Mouse (Mus musculus): ENCODE results near the gene Olfr263. TPM values are rescaled to one million over a fixed set of nuclear protein-coding genes. Genes with fewer than 3 reads are reported as not detected.

The Olfr263 gene
- total RNA-seq, 2 experiments from 2014 or later = not detected

DNA sequence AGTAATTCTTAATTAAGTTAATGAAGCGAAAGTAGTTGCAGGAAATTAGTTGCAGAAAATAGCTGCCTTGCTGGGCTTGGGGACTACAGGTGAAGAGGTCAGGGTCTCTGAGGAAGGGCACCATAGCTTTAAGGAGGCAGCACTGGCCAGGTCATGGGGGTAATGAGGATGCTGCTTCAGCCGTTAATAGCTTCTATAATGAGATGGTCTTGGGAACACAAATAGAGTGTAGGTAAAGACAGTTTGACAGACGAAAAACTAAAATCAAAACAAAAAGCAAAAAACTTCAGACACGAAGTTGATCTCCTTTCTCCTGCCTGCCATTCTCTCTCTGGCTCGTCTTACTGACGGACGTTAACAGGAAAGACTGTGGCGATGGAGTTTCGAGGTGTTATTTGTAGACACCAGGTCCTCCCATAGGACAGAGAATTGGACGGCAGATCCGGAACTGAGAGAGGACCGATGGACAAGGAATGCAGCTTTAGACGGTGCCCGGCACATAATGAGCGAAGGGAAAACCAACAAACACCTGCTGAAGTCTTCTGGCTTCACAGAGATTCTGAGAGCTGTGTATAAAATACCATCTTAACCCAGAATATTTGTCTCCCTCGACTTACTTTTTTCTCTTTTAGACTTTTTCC, 39.1 kb downstream of the Olfr263 start:
- peak in 1 of 2 experiments; percentile 30 for DNase-seq (ENCODE audit: low spot score in 2 of 2)
- intact Hi-C loops (cut with DNase I) = loop anchor here (5.0 to 10.0 kb wide), 3 partner anchors 89 to 856 kb away; partner anchors contain the start of genes Hist1h2ai, Hist1h2bl and Hist1h3h

- no peak for DNase-seq (ENCODE audit: low spot score in 2 of 2)
- intact Hi-C loops (cut with DNase I) = loop anchor here (5.0 to 10.0 kb wide), 3 partner anchors 88 to 856 kb away; partner anchors contain the start of genes Hist1h2ai, Hist1h2bl and Hist1h3h
These were observed 39.8 kb downstream of the Olfr263 start for GRCm38 (mm10) chr13:21169121-21169656.

GRCm38 (mm10) chr13:21169657-21170430, 40.4 kb downstream of the Olfr263 start:
- intact Hi-C loops (cut with DNase I) = loop anchor here (5.0 to 10.0 kb wide), 6 partner anchors 47 to 855 kb away; partner anchors contain the start of genes Hist1h2ai, Hist1h2bl and Hist1h3h
- peak; percentile 72 to 75 for DNase-seq (ENCODE audit: low spot score in 2 of 2)

- intact Hi-C loops (cut with DNase I) = loop anchor here (5.0 kb wide), 3 partner anchors 47 to 157 kb away; no protein-coding TSS in a partner anchor
- no peak for DNase-seq (ENCODE audit: low spot score in 2 of 2)
These were observed 41.2 kb downstream of the Olfr263 start for GRCm38 (mm10) chr13:21170431-21171155.

GRCm38 (mm10) chr13:21171156-21171530, 41.7 kb downstream of the Olfr263 start:
- intact Hi-C loops (cut with DNase I) = loop anchor here (5.0 kb wide), 3 partner anchors 46 to 156 kb away; no protein-coding TSS in a partner anchor
- no peak for DNase-seq (ENCODE audit: low spot score in 2 of 2)

DNA sequence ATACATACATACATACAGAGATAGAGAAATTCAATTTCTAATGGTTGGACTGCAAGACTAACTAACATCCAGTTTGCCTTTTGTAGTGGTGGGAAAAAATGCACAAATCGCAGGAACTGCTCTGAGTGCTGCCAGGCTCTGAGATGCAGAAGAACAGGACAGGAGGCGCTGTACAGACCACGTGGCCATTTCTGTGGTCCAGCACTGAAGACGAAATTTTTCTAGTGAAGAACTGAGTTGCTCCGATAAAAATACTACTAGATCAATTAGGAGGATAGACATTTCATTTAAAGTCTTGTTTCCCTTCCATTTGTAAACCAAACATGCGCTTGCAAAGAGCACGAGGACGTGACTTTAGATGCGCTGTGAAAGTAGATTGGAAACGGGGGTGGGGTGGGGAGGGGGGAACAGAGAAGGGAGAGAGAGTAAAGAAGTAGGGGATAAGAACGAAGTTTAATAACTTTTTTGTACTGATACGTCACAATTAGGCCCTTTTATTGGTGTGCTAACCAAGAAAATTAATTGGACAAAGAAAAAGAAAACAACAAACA, 42.2 kb downstream of the Olfr263 start:
- intact Hi-C loops (cut with DNase I) = loop anchor here (5.0 kb wide), 3 partner anchors 46 to 156 kb away; no protein-coding TSS in a partner anchor

GRCm38 (mm10) chr13:21172241-21173027, 43.0 kb downstream of the Olfr263 start:
- intact Hi-C loops (cut with DNase I) = loop anchor here (5.0 kb wide), 3 partner anchors 45 to 155 kb away; no protein-coding TSS in a partner anchor
- peak; percentile 52 to 70 for DNase-seq (ENCODE audit: low spot score in 2 of 2)

More for the DNA sequence above, 42.2 kb downstream of the Olfr263 start:
- no peak for DNase-seq (ENCODE audit: low spot score in 2 of 2)

DNA sequence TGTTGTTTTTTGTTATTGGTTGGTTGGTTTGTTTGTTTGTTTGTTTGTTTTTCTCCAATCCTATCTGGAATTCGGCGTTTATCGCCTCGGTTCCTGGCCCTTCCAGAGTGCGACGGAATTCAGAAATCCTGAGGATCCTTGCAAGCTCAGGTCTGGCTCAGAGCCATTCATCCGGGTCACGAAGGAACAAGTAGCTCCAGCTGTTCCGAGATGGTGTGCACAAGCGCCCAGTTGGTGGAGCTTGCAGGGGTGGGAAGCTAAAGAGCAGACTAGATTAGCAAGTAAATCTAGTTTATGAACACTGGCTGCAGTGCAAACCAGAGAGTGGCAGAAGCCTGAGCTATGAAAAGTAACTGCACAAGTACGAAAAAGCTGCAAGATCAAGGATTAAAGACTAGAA, 43.6 kb downstream of the Olfr263 start:
- intact Hi-C loops (cut with DNase I) = loop anchor here (5.0 kb wide), 3 partner anchors 44 to 154 kb away; no protein-coding TSS in a partner anchor
- DNase-seq (ENCODE audit: low spot score in 2 of 2) = peak; percentile 62 to 73

DNA sequence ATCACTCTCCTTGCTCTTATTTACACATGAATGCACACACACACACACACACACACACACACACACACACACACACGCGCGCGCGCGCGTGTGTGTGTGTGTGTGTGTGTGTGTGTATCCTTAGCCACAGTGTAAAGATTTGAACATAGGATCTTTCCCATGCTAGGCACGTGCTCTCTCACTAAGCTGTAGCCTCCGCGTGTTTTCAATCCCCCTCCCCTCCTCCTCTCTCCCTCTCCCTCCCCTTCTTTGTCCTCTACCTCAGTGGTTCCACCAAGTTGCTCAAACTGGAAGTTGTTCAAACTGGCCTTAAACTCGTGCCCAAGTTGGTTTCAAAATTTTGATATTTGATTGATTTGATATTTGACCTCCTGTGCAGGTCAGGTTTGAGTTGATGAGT, 47.3 kb downstream of the Olfr263 start:
- intact Hi-C loops (cut with DNase I) = no loop called here
- no peak for DNase-seq (ENCODE audit: low spot score in 2 of 2)

DNA sequence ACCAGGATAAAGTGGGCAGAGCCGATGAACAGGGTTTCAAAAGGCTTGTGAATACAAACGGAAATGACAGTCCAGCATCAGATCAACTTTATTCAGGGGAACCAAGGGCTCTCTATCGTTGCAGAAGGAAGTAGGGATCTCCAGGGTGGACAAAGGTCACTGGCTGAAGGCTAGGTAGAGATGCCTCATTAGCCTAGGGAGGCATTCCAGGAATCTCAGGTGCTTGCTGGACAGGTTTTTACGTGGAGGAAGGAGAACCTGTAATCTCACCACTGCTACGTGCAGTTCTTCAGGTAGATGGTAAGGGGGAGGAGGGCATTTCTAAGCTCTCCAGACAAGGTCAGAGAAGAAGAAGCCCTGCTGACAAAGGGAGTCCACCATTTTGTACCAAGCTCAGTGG, 48.2 kb downstream of the Olfr263 start:
- intact Hi-C loops (cut with DNase I) = no loop called here
- DNase-seq (ENCODE audit: low spot score in 2 of 2) = no peak

DNA sequence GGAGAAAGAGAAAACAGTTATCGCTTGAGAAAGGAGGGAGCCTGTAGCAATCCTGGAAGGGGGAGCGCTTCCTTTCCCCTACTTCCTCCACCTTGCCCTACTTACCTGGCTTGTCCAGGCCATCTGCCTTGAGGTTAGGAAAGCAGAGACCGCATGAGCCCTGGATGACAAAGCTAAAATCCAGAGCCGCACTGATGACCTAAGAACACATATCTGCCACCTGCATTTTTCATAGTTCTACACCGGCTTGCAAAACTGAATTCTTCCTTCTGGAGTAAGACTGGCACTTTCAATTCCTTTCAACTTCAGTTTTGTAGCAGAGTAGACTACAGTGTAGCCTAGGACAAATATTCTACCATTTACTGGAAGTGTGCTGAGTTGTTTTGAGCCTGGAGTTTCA, 48.9 kb downstream of the Olfr263 start:
- no peak for DNase-seq (ENCODE audit: low spot score in 2 of 2)
- intact Hi-C loops (cut with DNase I) = no loop called here

DNA sequence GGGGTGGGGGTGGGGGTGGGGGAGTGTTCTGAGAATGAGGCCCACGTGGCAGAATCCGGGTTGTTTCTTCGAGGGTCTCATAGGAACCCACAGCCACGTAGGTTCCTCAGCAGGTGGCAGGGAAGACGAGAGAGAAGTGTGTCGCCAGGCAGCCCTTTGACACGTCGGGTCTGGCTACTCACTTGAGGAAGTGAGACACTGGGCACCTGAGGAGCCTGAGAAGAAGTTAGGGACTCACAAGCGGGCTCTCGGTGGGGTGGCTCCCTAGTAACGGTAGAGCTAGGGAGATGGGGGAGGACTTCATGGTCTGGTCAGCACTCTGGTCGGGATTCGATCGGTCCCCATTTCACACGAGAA, 49.9 kb downstream of the Olfr263 start, which contains the start of gene Trim27:
Gene Trim27, plus strand, starts transcription at position 79 of the 357 bp plus-strand sequence.
- DNase-seq (ENCODE audit: low spot score in 2 of 2) = no peak
- intact Hi-C loops (cut with DNase I) = no loop called here

GRCm38 (mm10) chr13:21179724-21180550, 50.5 kb downstream of the Olfr263 start:
- DNase-seq (ENCODE audit: low spot score in 2 of 2) = peak; percentile 91 to 93
- intact Hi-C loops (cut with DNase I) = no loop called here

GRCm38 (mm10) chr13:21180551-21181530, 51.4 kb downstream of the Olfr263 start:
- peak; percentile 55 to 59 for DNase-seq (ENCODE audit: low spot score in 2 of 2)
- intact Hi-C loops (cut with DNase I) = no loop called here

DNA sequence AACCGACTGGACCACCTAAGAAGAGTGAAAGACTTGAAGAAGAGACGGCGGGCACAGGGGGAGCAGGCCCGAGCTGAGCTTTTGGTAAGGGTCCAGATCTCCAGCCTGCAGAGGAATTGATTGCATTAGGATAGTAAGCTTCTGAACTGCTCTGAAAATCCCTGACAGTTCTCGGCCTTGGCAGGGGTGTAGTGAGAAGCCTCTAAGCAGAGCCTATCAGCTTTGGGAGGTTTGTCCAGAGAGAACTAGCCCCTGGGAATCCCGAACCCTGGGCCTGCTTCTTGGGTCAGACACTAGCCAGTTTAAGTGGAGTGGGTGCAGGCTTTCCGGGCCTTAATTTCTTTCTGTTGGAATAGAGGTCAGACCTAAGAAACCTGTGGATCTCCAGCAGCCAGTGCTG, 52.6 kb downstream of the Olfr263 start:
- intact Hi-C loops (cut with DNase I) = no loop called here
- DNase-seq (ENCODE audit: low spot score in 2 of 2) = no peak

DNA sequence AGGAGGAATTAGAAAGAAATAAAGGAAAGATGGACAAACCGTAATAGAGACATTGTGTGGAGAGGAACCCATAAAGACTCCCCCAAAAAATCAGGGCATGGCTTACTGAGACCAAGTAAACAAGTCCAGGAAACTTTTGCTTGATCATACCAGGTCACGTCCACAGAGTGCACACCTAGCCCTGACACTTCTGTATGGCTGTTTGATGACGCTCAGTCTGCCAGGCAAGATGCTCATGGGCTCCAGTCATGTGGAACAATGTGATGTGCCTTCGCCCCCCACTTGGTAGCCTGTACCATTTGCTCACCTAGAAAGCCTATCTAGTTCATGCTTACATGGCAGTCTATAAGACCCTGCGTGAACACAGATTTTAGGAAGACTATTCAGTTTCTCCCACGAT, 53.6 kb downstream of the Olfr263 start:
- no peak for DNase-seq (ENCODE audit: low spot score in 2 of 2)
- intact Hi-C loops (cut with DNase I) = no loop called here

All from left cerebral cortex, postnatal 36 days (tissue).